ENCODE assay signal across 19 mouse cellular contexts in the genomic region with DNA sequence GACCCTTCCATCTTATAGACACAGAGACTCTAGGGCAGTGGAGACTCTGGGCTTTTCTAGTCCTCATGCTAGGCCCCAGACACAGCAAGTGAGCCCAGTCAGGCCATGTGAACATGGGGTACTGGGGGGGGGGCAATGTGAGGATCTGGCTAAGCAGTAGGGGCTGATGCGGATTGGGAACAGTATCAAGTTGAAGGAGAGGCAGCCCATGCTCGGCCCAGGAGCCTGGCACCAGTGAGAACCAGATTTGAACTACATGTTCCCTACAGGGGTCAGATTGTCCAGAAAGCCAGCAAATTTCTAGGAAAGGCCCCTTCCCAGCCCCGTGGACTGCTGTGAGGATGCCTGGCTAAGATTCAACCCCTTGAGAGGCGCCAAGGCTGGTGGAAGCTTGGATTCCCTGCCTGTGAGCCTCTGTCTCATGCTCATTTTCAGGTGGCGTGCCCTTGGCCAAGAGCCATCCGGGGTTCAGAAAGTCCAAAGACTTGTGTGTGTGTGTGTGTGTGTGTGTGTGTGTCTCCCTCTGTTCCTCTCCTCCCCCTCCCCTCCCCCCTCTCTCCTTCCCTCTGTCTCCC. TPM values are rescaled to one million over a fixed set of nuclear protein-coding genes. Genes with fewer than 3 reads are reported as not detected.
DNase-seq lines count a peak whose midpoint lies in the region; ATAC-seq lines count a peak whose summit lies in the region.
"Had no signal": no experiment of that assay in that cellular context is flagged by ENCODE, and none has a peak within 500 bp of the region (broad histone marks: within the 10 kb centered on the region; RNA-seq: fewer than 3 reads in every experiment).

No protein-coding gene starts in this region.

- H3K4me1 ChIP-seq in kidney, embryonic 14.5 days (ENCODE audit: control insufficient read depth, insufficient read depth, low read length), result no peaks in the 10 kb centered on the region
- H3K4me1 ChIP-seq in embryonic facial prominence, embryonic 10.5 days, result peaks cover 33% of the 10 kb centered on the region

- no peak for ATAC-seq in kidney, embryonic 14.5 days (ENCODE audit: low FRiP score, low TSS enrichment)
- ATAC-seq: liver, postnatal 0 days had no signal

- no peak overlapping the region for H3K4me2 ChIP-seq in kidney, embryonic 14.5 days (replicated peaks; ENCODE audit: low read depth, low read length)
- H3K4me2 ChIP-seq: embryonic facial prominence, embryonic 12.5 days; heart, embryonic 15.5 days; midbrain, embryonic 11.5 days had no signal

- H3K9ac ChIP-seq in kidney, embryonic 14.5 days (ENCODE audit: low read depth, low read length), result no peak overlapping the region
- H3K9ac ChIP-seq: embryonic facial prominence, embryonic 12.5 days; heart, embryonic 15.5 days; liver, postnatal 0 days had no signal

- WGBS in kidney, embryonic 14.5 days, result 88% methylated on average over 6 of the region's 6 CpGs
- WGBS in embryonic facial prominence, embryonic 10.5 days, result 77% methylated on average over 6 of the region's 6 CpGs

- H3K9me3 ChIP-seq in kidney, embryonic 14.5 days (ENCODE audit: control insufficient read depth, low read length), result no peaks in the 10 kb centered on the region
- no peaks in the 10 kb centered on the region for H3K9me3 ChIP-seq in embryonic facial prominence, embryonic 10.5 days
- H3K9me3 ChIP-seq: embryonic facial prominence, embryonic 12.5 days; heart, embryonic 15.5 days had no signal

- no peak overlapping the region for H3K4me3 ChIP-seq in kidney, embryonic 14.5 days (ENCODE audit: low read length)
- no peak overlapping the region for H3K4me3 ChIP-seq in embryonic facial prominence, embryonic 10.5 days
- H3K4me3 ChIP-seq: embryonic facial prominence, embryonic 12.5 days; heart, embryonic 15.5 days had no signal

- no peaks in the 10 kb centered on the region for H3K27me3 ChIP-seq in kidney, embryonic 14.5 days (ENCODE audit: control insufficient read depth, insufficient read depth, low read length)
- no peaks in the 10 kb centered on the region; the same call in 1 of the 2 replicates for H3K27me3 ChIP-seq in embryonic facial prominence, embryonic 10.5 days (replicated peaks; ENCODE audit: low read depth, poor library complexity, severe bottlenecking)
- H3K27me3 ChIP-seq: embryonic facial prominence, embryonic 12.5 days; heart, embryonic 15.5 days had no signal

- H3K27ac ChIP-seq in kidney, embryonic 14.5 days (ENCODE audit: low read depth, low read length), result no peak overlapping the region
- H3K27ac ChIP-seq in embryonic facial prominence, embryonic 10.5 days (replicated peaks), result peak overlapping the region; percentile 10
- H3K27ac ChIP-seq: embryonic facial prominence, embryonic 12.5 days; heart, embryonic 15.5 days had no signal

- H3K36me3 ChIP-seq in kidney, embryonic 14.5 days (ENCODE audit: control insufficient read depth, insufficient read depth, low read length), result no peaks in the 10 kb centered on the region
- no peaks in the 10 kb centered on the region for H3K36me3 ChIP-seq in embryonic facial prominence, embryonic 10.5 days (replicated peaks)
- H3K36me3 ChIP-seq: embryonic facial prominence, embryonic 12.5 days; heart, embryonic 15.5 days had no signal

- DNase-seq in cerebellum, postnatal 36 days, result peak; percentile 4 to 10
- no peak for DNase-seq in cerebellum, adult 11-12 months
- peak; percentile 26 for DNase-seq in kidney, adult 18-20 months
- peak; percentile 19 for DNase-seq in embryonic facial prominence, embryonic 10.5 days (ENCODE audit: low spot score)
- peak; percentile 37 to 79 for DNase-seq in kidney, postnatal 36 days
- DNase-seq in embryo, embryonic 10.5 days (ENCODE audit: low spot score), result no peak
- DNase-seq: adrenal gland, postnatal 10 days; gastrocnemius, postnatal 10 days; heart, adult 18-20 months; liver; liver, postnatal 0 days; lung, postnatal 4 days; retina, postnatal 1 day; right cerebral cortex, postnatal 4 days; thymus, postnatal 14 days had no signal

RNA-seq across cellular contexts. Expression of a gene that starts 45.4 kb away (rescaled TPM):
- 0.96 and 1.3 TPM in 2 replicates for polyA plus RNA-seq in kidney, embryonic 14.5 days (2014; fragmentation: Nextera tagmentation; extraction: Ambion mirVana)
- 0.40 and 0.55 TPM in 2 replicates for polyA plus RNA-seq in embryonic facial prominence, embryonic 10.5 days (2016; fragmentation: Nextera tagmentation; extraction: Ambion mirVana)

Comparison
In these comparisons a context has a peak if more than half of its experiments do, and no peak if none do; other contexts are left out.
1. DNase-seq: peak in cerebellum, postnatal 36 days (2 of 2), kidney, adult 18-20 months (single experiment), embryonic facial prominence, embryonic 10.5 days (single experiment) and kidney, postnatal 36 days (2 of 2); none in cerebellum, adult 11-12 months (single experiment) and embryo, embryonic 10.5 days (single experiment).